Mouse (Mus musculus): Measurements from ENCODE around the gene Noxa1. TPM values are rescaled to one million over a fixed set of nuclear protein-coding genes. Genes with fewer than 3 reads are reported as not detected.

Noxa1 gene
- polyA plus RNA-seq (2017; shearing (Covaris generic)) = 1 to 10 TPM in 2 of 3 experiments, under 1 TPM in 1; 0.68 to 4.2 (median 4.2) TPM

GRCm38 (mm10) chr2:25095109-25095850, at the start of gene Noxa1:
Gene Noxa1 (minus strand): TSS chr2:25095149.
- ATAC-seq = peak; percentile 84

GRCm38 (mm10) chr2:25141921-25142320, 47.0 kb upstream of the Noxa1 start:
- ATAC-seq = no peak

- no peak for ATAC-seq
Observed at GRCm38 (mm10) chr2:25141185-25141584, 46.2 kb upstream of the Noxa1 start.

- ATAC-seq = no peak
Observed at GRCm38 (mm10) chr2:25137832-25138231, 42.9 kb upstream of the Noxa1 start.

- no peak for ATAC-seq
Observed at GRCm38 (mm10) chr2:25131601-25132000, 36.7 kb upstream of the Noxa1 start.

- no peak for ATAC-seq
Observed at GRCm38 (mm10) chr2:25128072-25128471, 33.1 kb upstream of the Noxa1 start.

- ATAC-seq = peak; percentile 52
Observed at GRCm38 (mm10) chr2:25127206-25127605, 32.3 kb upstream of the Noxa1 start.

GRCm38 (mm10) chr2:25126011-25127010, 31.4 kb upstream of the Noxa1 start:
- ATAC-seq = no peak

- ATAC-seq = no peak
Observed at GRCm38 (mm10) chr2:25125146-25125545, 30.2 kb upstream of the Noxa1 start.

GRCm38 (mm10) chr2:25124411-25124810, 29.5 kb upstream of the Noxa1 start:
- no peak for ATAC-seq

GRCm38 (mm10) chr2:25123527-25123926, 28.6 kb upstream of the Noxa1 start:
- no peak for ATAC-seq

GRCm38 (mm10) chr2:25122666-25123065, 27.7 kb upstream of the Noxa1 start:
- ATAC-seq = no peak

- no peak for ATAC-seq
Observed at GRCm38 (mm10) chr2:25120963-25121362, 26.0 kb upstream of the Noxa1 start.

- no peak for ATAC-seq
Observed at GRCm38 (mm10) chr2:25115442-25115841, 20.5 kb upstream of the Noxa1 start.

GRCm38 (mm10) chr2:25114308-25114707, 19.4 kb upstream of the Noxa1 start:
- no peak for ATAC-seq

GRCm38 (mm10) chr2:25111184-25111791, 16.3 kb upstream of the Noxa1 start:
- peak; percentile 94 for ATAC-seq

GRCm38 (mm10) chr2:25110505-25111183, 15.7 kb upstream of the Noxa1 start:
- ATAC-seq = no peak

- ATAC-seq = no peak
Observed at GRCm38 (mm10) chr2:25109487-25109886, 14.5 kb upstream of the Noxa1 start.

GRCm38 (mm10) chr2:25106045-25106444, 11.1 kb upstream of the Noxa1 start:
- ATAC-seq = no peak

GRCm38 (mm10) chr2:25104122-25104521, 9.2 kb upstream of the Noxa1 start:
- ATAC-seq = no peak

GRCm38 (mm10) chr2:25099703-25100102, 4.8 kb upstream of the Noxa1 start:
- ATAC-seq = no peak

GRCm38 (mm10) chr2:25098956-25099355, 4.0 kb upstream of the Noxa1 start:
- no peak for ATAC-seq

Data from inflammation-experienced regulatory T-cells, adult 6 months (primary cell).